Mouse (Mus musculus) heart, postnatal 0 days (tissue): ENCODE measurements around the gene Gck. TPM values are rescaled to one million over a fixed set of nuclear protein-coding genes. Genes with fewer than 3 reads are reported as not detected.
A peak's percentile ranks its signal among the peaks of the same experiment; 100 is the strongest.

ENCODE experiments used
- ATAC-seq: fragments of 200-750 bp; cut with Nextera tagmentation; 2 replicates; pipeline ENCODE4 v1.8.0; 2017; ENCODE audit warnings: low read depth, moderate number of reproducible peaks, moderate library complexity; ENCODE audit not compliant: insufficient read depth
- DNase-seq: peaks from one replicate; pipeline ENCODE4 v3.0.0-alpha.2; 2016; ENCODE audit warnings: low spot score
- H3K27ac ChIP-seq: fragments of 300-500 bp; sonication (generic); 2 replicates; pipeline ENCODE4 v1.5.1; 2014; ENCODE audit warnings: low read depth, mild to moderate bottlenecking
- H3K27me3 ChIP-seq: fragments of 300-500 bp; sonication (generic); 2 replicates; pipeline ENCODE4 v1.6.1; 2014; ENCODE audit warnings: low read length, mixed read lengths; ENCODE audit not compliant: control insufficient read depth, insufficient read depth
- H3K36me3 ChIP-seq: fragments of 300-500 bp; sonication (generic); replicated peaks from 2 replicates; pipeline ENCODE4 v1.6.1; 2014; ENCODE audit warnings: low read length, mixed read lengths; ENCODE audit not compliant: control insufficient read depth, insufficient read depth
- H3K4me1 ChIP-seq: fragments of 300-500 bp; sonication (generic); 2 replicates; pipeline ENCODE4 v1.6.1; 2014; ENCODE audit warnings: antibody characterized with exemption; ENCODE audit not compliant: control insufficient read depth, insufficient read depth
- H3K4me2 ChIP-seq: fragments of 300-500 bp; sonication (generic); 2 replicates; pipeline ENCODE4 v1.6.1; 2014; ENCODE audit warnings: low read depth, mild to moderate bottlenecking, low read length, moderate library complexity
- H3K4me3 ChIP-seq: fragments of 300-500 bp; sonication (generic); 2 replicates; pipeline ENCODE4 v1.5.1; 2014; ENCODE audit warnings: low read depth, low read length
- H3K9ac ChIP-seq: fragments of 300-500 bp; sonication (generic); replicated peaks from 2 replicates; pipeline ENCODE4 v1.6.1; 2014; ENCODE audit warnings: low read depth, low read length, mixed read lengths
- H3K9me3 ChIP-seq: fragments of 300-500 bp; sonication (generic); replicated peaks from 2 replicates; pipeline ENCODE4 v1.6.1; 2016; ENCODE audit warnings: low read length; ENCODE audit not compliant: control insufficient read depth
- CTCF ChIP-seq: IDR thresholded peaks from 2 replicates; pipeline ENCODE4 v1.5.1; 2016; ENCODE audit warnings: antibody characterized with exemption, control low read depth, low read depth
- EP300 ChIP-seq: IDR thresholded peaks from 2 replicates; pipeline ENCODE4 v1.6.1; 2016; ENCODE audit warnings: antibody characterized with exemption, low read depth
- WGBS: fragments of 180-500 bp; shearing (Covaris S2); extraction: QIAGEN DNeasy Blood & Tissue Kit; methylation state at CpG from one replicate; pipeline ENCODE4 v1.1.7; 2014; 5-methylcytosine and 5-hydroxymethylcytosine counted together
- polyA plus RNA-seq: library from polyadenylated mRNA; unstranded; fragments of >200 nt; fragmentation: Nextera tagmentation; extraction: Ambion mirVana; gene quantifications from 2 replicates; pipeline ENCODE4 v1.2.1, GENCODE M21; 2015
- total RNA-seq: library from RNA; depleted of rRNA; stranded (reverse); fragments of >200 nt; gene quantifications from 2 replicates; pipeline ENCODE4 v1.2.3, GENCODE M21; 2014; ENCODE audit warnings: low replicate concordance

Gck gene
- total and polyA plus RNA-seq, 2 experiments from 2014 or later: 0.71 TPM; not detected in 1

DNA sequence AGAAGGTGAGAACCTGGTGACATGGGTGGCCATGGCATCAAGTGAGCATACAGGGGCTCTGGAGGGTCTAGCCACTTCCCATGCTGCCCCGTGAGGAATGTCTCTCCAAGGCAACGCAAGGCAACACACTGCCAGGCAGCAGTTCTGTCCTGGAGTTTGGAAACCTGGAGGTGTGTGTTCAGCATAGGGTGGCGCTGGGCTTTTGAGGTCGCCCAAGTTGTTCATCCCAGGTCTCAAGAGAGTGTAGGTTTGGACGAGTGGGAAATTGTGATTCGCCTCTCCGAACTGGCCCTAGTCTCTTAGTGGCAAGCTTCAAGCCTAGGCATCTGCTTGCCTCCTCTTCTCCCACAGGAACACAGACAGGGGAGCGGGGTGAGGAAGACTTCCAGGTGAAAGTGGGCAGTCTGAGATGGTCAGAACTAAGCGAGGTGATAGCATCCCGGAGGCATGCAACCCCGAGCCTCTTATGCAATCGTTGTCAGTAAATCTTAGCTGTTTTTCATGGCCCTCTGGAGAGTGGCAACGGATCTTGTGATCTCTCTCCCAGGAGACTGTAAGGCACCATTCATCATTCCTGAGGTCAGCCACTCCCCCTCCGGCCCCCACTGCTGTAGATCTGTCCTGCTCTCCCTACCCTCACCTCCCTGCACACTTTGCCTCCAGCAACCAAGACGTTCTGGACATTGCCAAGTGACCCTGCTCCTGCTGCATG, 87.3 kb downstream of the Gck start:
- H3K9me3 ChIP-seq: no peaks in the 10 kb centered on the region
- H3K27me3 ChIP-seq: 0 out of 2 replicates have a peak, but pooled peaks cover 9% of the 10 kb centered on the region
- DNase-seq: no peak
- WGBS: 19% methylated on average over 15 of the region's 15 CpGs
- H3K4me3 ChIP-seq: peak overlapping the region; percentile 45
- no peak overlapping the region for H3K27ac ChIP-seq
- H3K9ac ChIP-seq: 0 out of 2 replicates have a peak overlapping the region, but pooled peaks have one; percentile 27
- TF ChIP-seq CTCF (no peak), EP300 (no peak)
- 0 out of 2 replicates have a peak, but pooled peaks cover 15% of the 10 kb centered on the region for H3K4me1 ChIP-seq
- peak overlapping the region; percentile 64 for H3K4me2 ChIP-seq
- no peaks in the 10 kb centered on the region for H3K36me3 ChIP-seq
- ATAC-seq: peak; percentile 32

DNA sequence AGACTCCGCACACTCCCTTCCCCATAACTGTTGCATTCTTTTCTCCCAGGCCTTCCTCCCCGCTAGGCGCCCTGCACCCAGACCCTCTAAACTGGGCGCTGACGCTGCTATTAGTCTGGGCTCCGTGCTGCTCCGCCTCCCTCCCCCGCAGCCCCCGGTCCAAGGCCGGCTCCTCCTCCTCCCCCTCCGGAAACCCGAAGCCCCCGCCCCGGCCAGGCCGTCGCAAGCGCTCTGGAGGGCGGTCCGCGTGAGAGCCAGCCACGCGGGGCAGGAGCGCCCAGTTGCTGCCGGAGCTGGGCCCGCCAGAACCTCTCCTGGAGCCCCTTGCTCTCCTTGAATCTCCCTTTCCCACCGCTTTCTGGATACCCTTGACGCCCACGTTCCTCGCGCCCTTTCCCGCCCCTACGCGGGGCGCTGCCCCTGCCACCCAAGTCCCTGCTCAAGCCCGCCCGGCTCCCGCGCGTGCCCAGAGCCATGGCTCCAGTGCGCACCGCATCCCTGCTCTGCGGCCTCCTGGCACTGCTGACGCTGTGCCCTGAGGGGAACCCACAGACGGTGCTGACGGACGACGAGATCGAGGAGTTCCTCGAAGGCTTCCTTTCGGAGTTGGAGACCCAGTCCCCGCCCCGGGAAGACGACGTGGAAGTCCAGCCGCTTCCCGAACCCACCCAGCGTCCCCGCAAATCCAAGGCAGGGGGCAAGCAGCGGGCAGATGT, 88.0 kb downstream of the Gck start, which contains the start of gene Aebp1:
Gene Aebp1, plus strand, starts transcription at position 270 of the 716 bp plus-strand sequence.
- Histone ChIP-seq H3K27ac (no peak within 1 kb of the TSS), H3K36me3 (no peaks in the 10 kb centered on the region), H3K9me3 (no peaks in the 10 kb centered on the region), H3K27me3 (0 out of 2 replicates have a peak, but pooled peaks cover 9% of the 10 kb centered on the region), H3K9ac (peak within 1 kb of the TSS; percentile 27), H3K4me2 (peak within 1 kb of the TSS; percentile 64), H3K4me3 (peak within 1 kb of the TSS; percentile 45), H3K4me1 (0 out of 2 replicates have a peak, but pooled peaks cover 15% of the 10 kb centered on the region)
- no peak for TF ChIP-seq CTCF
- no peak for TF ChIP-seq EP300
- 2% methylated on average over 54 of the region's 59 CpGs for WGBS
- peak; percentile 16 for DNase-seq
- peak; percentile 70 for ATAC-seq

DNA sequence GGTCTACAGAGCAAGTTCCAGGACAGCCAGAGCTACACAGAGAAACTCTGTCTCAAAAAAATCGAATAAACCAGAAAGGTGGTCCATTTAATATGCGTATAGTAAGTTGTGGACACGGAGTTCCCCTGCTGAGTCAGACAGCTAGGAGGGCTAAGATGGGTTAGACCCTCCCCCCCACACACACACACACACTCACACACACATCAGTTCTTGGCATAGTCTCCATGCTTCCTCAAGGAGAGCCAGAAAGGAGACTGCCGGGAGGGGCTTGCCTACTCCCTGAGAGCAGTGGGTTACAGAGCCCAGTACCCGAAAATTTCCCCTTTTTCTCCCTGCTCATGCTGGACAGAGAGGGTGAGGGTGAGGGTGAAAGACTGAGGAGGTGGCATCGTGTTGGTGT, 89.2 kb downstream of the Gck start:
- Histone ChIP-seq H3K9me3 (no peaks in the 10 kb centered on the region), H3K4me2 (no peak overlapping the region), H3K27ac (no peak overlapping the region), H3K4me1 (0 out of 2 replicates have a peak, but pooled peaks cover 15% of the 10 kb centered on the region), H3K36me3 (no peaks in the 10 kb centered on the region), H3K27me3 (0 out of 2 replicates have a peak, but pooled peaks cover 9% of the 10 kb centered on the region), H3K4me3 (no peak overlapping the region), H3K9ac (no peak overlapping the region)
- no peak for DNase-seq
- no peak for TF ChIP-seq EP300
- TF ChIP-seq CTCF: no peak
- ATAC-seq: no peak
- 64% methylated on average over 6 of the region's 6 CpGs for WGBS

- H3K4me2 ChIP-seq: no peak overlapping the region
- H3K27ac ChIP-seq: peak overlapping the region; percentile 17; the same call in 1 of the 2 replicates
- H3K9me3 ChIP-seq: no peaks in the 10 kb centered on the region
- DNase-seq (no peak), ATAC-seq (no peak)
- 82% methylated on average over 13 of the region's 13 CpGs for WGBS
- no peak overlapping the region for H3K9ac ChIP-seq
- TF ChIP-seq CTCF: no peak
- no peak for TF ChIP-seq EP300
- H3K4me1 ChIP-seq: 0 out of 2 replicates have a peak, but pooled peaks cover 15% of the 10 kb centered on the region
- H3K4me3 ChIP-seq: no peak overlapping the region
- no peaks in the 10 kb centered on the region for H3K36me3 ChIP-seq
- H3K27me3 ChIP-seq: 0 out of 2 replicates have a peak, but pooled peaks cover 9% of the 10 kb centered on the region
Measured at GRCm38 (mm10) chr11:5859883-5860550, 89.9 kb downstream of the Gck start.

- ATAC-seq: no peak
- H3K4me1 ChIP-seq: 0 out of 2 replicates have a peak, but pooled peaks cover 15% of the 10 kb centered on the region
Measured at GRCm38 (mm10) chr11:5858723-5859122, 91.2 kb downstream of the Gck start.

More at GRCm38 (mm10) chr11:5858723-5859122, 91.2 kb downstream of the Gck start:
- WGBS: 70% methylated on average over 1 of the region's 1 CpGs
- Histone ChIP-seq H3K9me3 (no peaks in the 10 kb centered on the region), H3K27ac (no peak overlapping the region), H3K36me3 (no peaks in the 10 kb centered on the region), H3K4me2 (no peak overlapping the region), H3K4me3 (no peak overlapping the region), H3K9ac (no peak overlapping the region), H3K27me3 (0 out of 2 replicates have a peak, but pooled peaks cover 9% of the 10 kb centered on the region)
- DNase-seq: no peak
- peak; percentile 13; the same call in 1 of the 2 replicates for TF ChIP-seq CTCF
- TF ChIP-seq EP300: no peak
